Mouse (Mus musculus) liver, postnatal 0 days (tissue): ENCODE data around the gene Slc34a1. TPM values are rescaled to one million over a fixed set of nuclear protein-coding genes. Genes with fewer than 3 reads are reported as not detected.

Source experiments
- ATAC-seq: fragments of 200-750 bp; cut with Nextera tagmentation; 2 replicates; pipeline ENCODE4 v1.8.0; 2017; ENCODE audit warnings: mild to moderate bottlenecking, moderate library complexity
- DNase-seq: peaks from one replicate; pipeline ENCODE4 v3.0.0-alpha.2; 2016
- H3K27ac ChIP-seq: fragments of 300-500 bp; sonication (generic); 2 replicates; pipeline ENCODE4 v1.5.1; 2014; ENCODE audit warnings: antibody characterized with exemption, moderate library complexity, mild to moderate bottlenecking, low read depth
- H3K27me3 ChIP-seq: fragments of 300-500 bp; sonication (generic); 2 replicates; pipeline ENCODE4 v1.6.1; 2014; ENCODE audit warnings: low read length, control low read depth, mixed read lengths; ENCODE audit not compliant: insufficient read depth
- H3K36me3 ChIP-seq: fragments of 300-500 bp; sonication (generic); replicated peaks from 2 replicates; pipeline ENCODE4 v1.6.1; 2014; ENCODE audit warnings: mild to moderate bottlenecking, control low read depth, low read length, moderate library complexity, mixed read lengths; ENCODE audit not compliant: insufficient read depth
- H3K4me1 ChIP-seq: fragments of 300-500 bp; sonication (generic); 2 replicates; pipeline ENCODE4 v1.6.1; 2014; ENCODE audit warnings: antibody characterized with exemption, mild to moderate bottlenecking, control low read depth; ENCODE audit not compliant: insufficient read depth
- H3K4me2 ChIP-seq: fragments of 300-500 bp; sonication (generic); 2 replicates; pipeline ENCODE4 v1.6.1; 2014; ENCODE audit warnings: low read depth, mild to moderate bottlenecking, low read length, moderate library complexity, mixed read lengths
- H3K4me3 ChIP-seq: fragments of 300-500 bp; sonication (generic); 2 replicates; pipeline ENCODE4 v1.5.1; 2014; ENCODE audit warnings: low read depth, low read length
- H3K9ac ChIP-seq: fragments of 300-500 bp; sonication (generic); replicated peaks from 2 replicates; pipeline ENCODE4 v1.6.1; 2014; ENCODE audit warnings: mild to moderate bottlenecking, moderate library complexity
- H3K9me3 ChIP-seq: fragments of 300-500 bp; sonication (generic); 2 replicates; pipeline ENCODE4 v1.6.1; 2016; ENCODE audit warnings: mild to moderate bottlenecking, control low read depth, low read length, mixed read lengths
- CTCF ChIP-seq: sonication (generic); IDR thresholded peaks from 2 replicates; pipeline ENCODE4 v1.5.1; 2016; ENCODE audit warnings: antibody characterized with exemption, low read depth
- EP300 ChIP-seq: IDR thresholded peaks from 2 replicates; pipeline ENCODE4 v1.6.1; 2016; ENCODE audit warnings: antibody characterized with exemption, low read depth, mild to moderate bottlenecking
- WGBS: fragments of 180-500 bp; shearing (Covaris S2); extraction: QIAGEN DNeasy Blood & Tissue Kit; methylation state at CpG from one replicate; pipeline ENCODE4 v1.1.7; 2014; ENCODE audit not compliant: insufficient replicate concordance; 5-methylcytosine and 5-hydroxymethylcytosine counted together
- polyA plus RNA-seq: library from polyadenylated mRNA; unstranded; fragments of >200 nt; fragmentation: Nextera tagmentation; extraction: Ambion mirVana; gene quantifications from 2 replicates; pipeline ENCODE4 v1.2.1, GENCODE M21; 2015

Slc34a1 gene
- polyA plus RNA-seq, 1 experiment from 2014 or later: not detected

- no peak for ATAC-seq
- TF ChIP-seq EP300: no peak
- TF ChIP-seq CTCF: no peak
Observed at GRCm38 (mm10) chr13:55408546-55409120, 10.6 kb downstream of the Slc34a1 start.

DNA sequence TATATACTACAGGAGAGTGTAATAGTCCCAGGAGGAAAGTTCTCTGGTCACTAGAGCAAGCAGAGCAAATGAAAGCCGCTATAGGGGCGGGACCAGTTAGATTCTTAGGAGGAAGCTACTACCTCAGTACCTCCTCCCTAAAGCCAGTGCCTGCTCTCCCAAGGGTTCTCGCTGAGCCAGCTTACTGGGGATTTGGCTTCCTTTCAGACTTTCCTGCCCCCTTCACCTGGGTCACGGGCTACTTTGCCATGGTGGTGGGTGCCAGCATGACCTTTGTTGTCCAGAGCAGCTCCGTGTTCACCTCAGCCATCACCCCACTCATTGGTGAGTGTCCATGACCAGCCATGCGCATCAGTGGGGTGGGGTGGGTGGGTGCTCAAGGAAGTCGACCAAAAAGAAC lies 13.8 kb downstream of the Slc34a1 start:
- Histone ChIP-seq H3K27me3 (peaks cover 33% of the 10 kb centered on the region), H3K9me3 (no peaks in the 10 kb centered on the region), H3K4me2 (no peak overlapping the region), H3K4me1 (no peaks in the 10 kb centered on the region; the same call in 1 of the 2 replicates), H3K27ac (no peak overlapping the region), H3K9ac (no peak overlapping the region), H3K36me3 (no peaks in the 10 kb centered on the region), H3K4me3 (no peak overlapping the region)
- WGBS: 65% methylated on average over 7 of the region's 7 CpGs
- TF ChIP-seq CTCF: no peak
- TF ChIP-seq EP300: no peak
- DNase-seq (no peak), ATAC-seq (no peak)

More at GRCm38 (mm10) chr13:55408546-55409120, 10.6 kb downstream of the Slc34a1 start:
- H3K9me3 ChIP-seq: no peaks in the 10 kb centered on the region
- DNase-seq: no peak
- H3K27ac ChIP-seq: no peak overlapping the region
- WGBS: 79% methylated on average over 19 of the region's 19 CpGs
- H3K4me3 ChIP-seq: no peak overlapping the region
- H3K4me1 ChIP-seq: peaks cover 2% of the 10 kb centered on the region
- no peak overlapping the region for H3K4me2 ChIP-seq
- peaks cover 31% of the 10 kb centered on the region for H3K27me3 ChIP-seq
- H3K9ac ChIP-seq: no peak overlapping the region
- no peaks in the 10 kb centered on the region for H3K36me3 ChIP-seq

DNA sequence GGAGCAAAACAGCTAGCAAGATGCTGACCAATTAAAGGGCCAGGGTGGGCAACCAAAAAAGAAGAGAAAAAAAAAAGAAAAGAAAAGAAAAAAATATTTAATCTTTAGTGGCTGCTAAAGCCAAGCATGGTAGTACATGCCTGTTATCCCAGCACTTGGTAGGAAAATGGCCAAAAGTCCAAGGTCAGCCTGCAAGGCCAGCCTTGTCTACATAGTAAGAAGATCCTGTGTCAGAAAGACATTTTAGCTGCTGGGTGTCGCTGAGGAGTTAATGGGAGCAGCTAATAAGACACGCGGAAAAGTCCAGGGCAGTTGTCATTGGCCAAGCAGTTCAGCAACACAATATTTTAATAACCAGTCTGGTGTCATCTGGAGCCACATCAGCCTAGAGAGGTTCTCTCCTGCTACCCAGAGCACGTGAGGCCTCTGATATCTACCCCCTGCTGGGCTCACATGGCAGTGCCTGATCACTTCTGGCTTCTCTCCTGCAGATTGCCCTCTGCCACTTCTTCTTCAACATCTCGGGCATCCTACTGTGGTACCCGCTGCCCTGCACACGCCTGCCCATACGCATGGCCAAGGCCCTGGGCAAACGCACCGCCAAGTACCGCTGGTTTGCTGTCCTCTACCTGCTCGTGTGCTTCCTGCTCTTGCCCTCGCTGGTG lies 14.8 kb downstream of the Slc34a1 start:
- Histone ChIP-seq H3K36me3 (no peaks in the 10 kb centered on the region), H3K4me2 (no peak overlapping the region), H3K9ac (no peak overlapping the region), H3K27me3 (peaks cover 32% of the 10 kb centered on the region), H3K4me1 (no peaks in the 10 kb centered on the region; the same call in none of the 2 replicates), H3K9me3 (no peaks in the 10 kb centered on the region), H3K27ac (no peak overlapping the region), H3K4me3 (no peak overlapping the region)
- 71% methylated on average over 13 of the region's 13 CpGs for WGBS
- peak; percentile 29 for TF ChIP-seq CTCF
- no peak for TF ChIP-seq EP300
- ATAC-seq (no peak; the same call in 1 of the 2 replicates), DNase-seq (no peak)

GRCm38 (mm10) chr13:55413333-55413732 lies 15.3 kb downstream of the Slc34a1 start:
- no peak overlapping the region for H3K27ac ChIP-seq
- H3K27me3 ChIP-seq: peaks cover 37% of the 10 kb centered on the region
- WGBS: 40% methylated on average over 12 of the region's 12 CpGs
- H3K4me2 ChIP-seq: no peak overlapping the region
- TF ChIP-seq EP300: no peak
- TF ChIP-seq CTCF: no peak
- H3K36me3 ChIP-seq: no peaks in the 10 kb centered on the region
- H3K9me3 ChIP-seq: no peaks in the 10 kb centered on the region
- ATAC-seq (peak; percentile 45), DNase-seq (peak; percentile 51)
- no peak overlapping the region for H3K4me3 ChIP-seq
- H3K4me1 ChIP-seq: peaks cover 3% of the 10 kb centered on the region
- no peak overlapping the region for H3K9ac ChIP-seq

- Histone ChIP-seq H3K4me2 (no peak within 1 kb of the TSS; the same call in 1 of the 2 replicates), H3K36me3 (no peaks in the 10 kb centered on the region), H3K27me3 (peaks cover 33% of the 10 kb centered on the region), H3K4me1 (peaks cover 7% of the 10 kb centered on the region), H3K4me3 (no peak within 1 kb of the TSS), H3K9ac (no peak within 1 kb of the TSS), H3K9me3 (no peaks in the 10 kb centered on the region), H3K27ac (no peak within 1 kb of the TSS)
- 0 out of 2 replicates have a peak, but pooled peaks have one; percentile 19 for ATAC-seq
- no peak for TF ChIP-seq EP300
- no peak for TF ChIP-seq CTCF
- 15% methylated on average over 41 of the region's 41 CpGs for whole genome bisulfite sequencing
- DNase-seq: peak; percentile 68
Observed at GRCm38 (mm10) chr13:55414743-55415380, 16.9 kb downstream of the Slc34a1 start, which contains the start of gene Pfn3. Pfn3 (minus strand) TSS chr13:55415232.

GRCm38 (mm10) chr13:55418004-55418403 lies 20.0 kb downstream of the Slc34a1 start:
- no peak overlapping the region for H3K9ac ChIP-seq
- DNase-seq: peak; percentile 91
- no peak overlapping the region for H3K4me2 ChIP-seq
- peaks cover 4% of the 10 kb centered on the region; the same call in 1 of the 2 replicates for H3K36me3 ChIP-seq
- WGBS: 8% methylated on average over 12 of the region's 12 CpGs
- TF ChIP-seq EP300: no peak
- peak; percentile 93 for TF ChIP-seq CTCF
- no peak overlapping the region for H3K4me3 ChIP-seq
- peaks cover 42% of the 10 kb centered on the region for H3K27me3 ChIP-seq
- H3K4me1 ChIP-seq: peaks cover 15% of the 10 kb centered on the region
- peak; percentile 80 for ATAC-seq
- H3K27ac ChIP-seq: no peak overlapping the region
- no peaks in the 10 kb centered on the region for H3K9me3 ChIP-seq
